Mouse (Mus musculus): ENCODE results near the gene Arhgef19.

Gene Arhgef19

GRCm38 (mm10) chr4:141265979-141266637 lies 26.8 kb downstream of the Arhgef19 start:
- DNase-seq (ENCODE audit: low read depth, low spot score): no peak

- no peak for DNase-seq (ENCODE audit: low read depth, low spot score)
These were observed 28.0 kb downstream of the Arhgef19 start for GRCm38 (mm10) chr4:141267250-141267649.

GRCm38 (mm10) chr4:141267837-141268236 lies 28.5 kb downstream of the Arhgef19 start:
- no peak for DNase-seq (ENCODE audit: low read depth, low spot score)

- DNase-seq (ENCODE audit: low read depth, low spot score): no peak
These were observed 29.1 kb downstream of the Arhgef19 start for GRCm38 (mm10) chr4:141268350-141268749.

GRCm38 (mm10) chr4:141269080-141269479 lies 29.8 kb downstream of the Arhgef19 start:
- DNase-seq (ENCODE audit: low read depth, low spot score): no peak

- DNase-seq (ENCODE audit: low read depth, low spot score): no peak
These were observed 31.1 kb downstream of the Arhgef19 start for GRCm38 (mm10) chr4:141270201-141270940.

GRCm38 (mm10) chr4:141271228-141271627 lies 31.9 kb downstream of the Arhgef19 start:
- no peak for DNase-seq (ENCODE audit: low read depth, low spot score)

- no peak for DNase-seq (ENCODE audit: low read depth, low spot score)
These were observed 32.4 kb downstream of the Arhgef19 start for GRCm38 (mm10) chr4:141271721-141272120.

- no peak for DNase-seq (ENCODE audit: low read depth, low spot score)
These were observed 33.6 kb downstream of the Arhgef19 start for GRCm38 (mm10) chr4:141272878-141273277.

GRCm38 (mm10) chr4:141273296-141273695 lies 34.0 kb downstream of the Arhgef19 start:
- DNase-seq (ENCODE audit: low read depth, low spot score): peak; percentile 40

- no peak for DNase-seq (ENCODE audit: low read depth, low spot score)
These were observed 35.4 kb downstream of the Arhgef19 start for GRCm38 (mm10) chr4:141274485-141275341.

- DNase-seq (ENCODE audit: low read depth, low spot score): no peak
These were observed 37.9 kb downstream of the Arhgef19 start for GRCm38 (mm10) chr4:141277157-141277556.

- no peak for DNase-seq (ENCODE audit: low read depth, low spot score)
These were observed 38.9 kb downstream of the Arhgef19 start for GRCm38 (mm10) chr4:141278154-141278553.

GRCm38 (mm10) chr4:141279327-141279726 lies 40.0 kb downstream of the Arhgef19 start:
- no peak for DNase-seq (ENCODE audit: low read depth, low spot score)

- no peak for DNase-seq (ENCODE audit: low read depth, low spot score)
These were observed 40.5 kb downstream of the Arhgef19 start for GRCm38 (mm10) chr4:141279783-141280182.

- no peak for DNase-seq (ENCODE audit: low read depth, low spot score)
These were observed 41.2 kb downstream of the Arhgef19 start for GRCm38 (mm10) chr4:141280471-141280870.

GRCm38 (mm10) chr4:141281153-141281552 lies 41.9 kb downstream of the Arhgef19 start:
- DNase-seq (ENCODE audit: low read depth, low spot score): no peak

GRCm38 (mm10) chr4:141281578-141281977 lies 42.3 kb downstream of the Arhgef19 start:
- DNase-seq (ENCODE audit: low read depth, low spot score): no peak

GRCm38 (mm10) chr4:141282087-141282486 lies 42.8 kb downstream of the Arhgef19 start:
- no peak for DNase-seq (ENCODE audit: low read depth, low spot score)

GRCm38 (mm10) chr4:141282623-141283022 lies 43.3 kb downstream of the Arhgef19 start:
- no peak for DNase-seq (ENCODE audit: low read depth, low spot score)

- no peak for DNase-seq (ENCODE audit: low read depth, low spot score)
These were observed 44.0 kb downstream of the Arhgef19 start for GRCm38 (mm10) chr4:141283176-141283878.
